Mouse (Mus musculus) 416B (cell line): ENCODE measurements at regions not wholly inside any gene's neighbourhood (a gene's known extent, or its start where the extent isn't known, plus 50 kb on each side); places are given as distances from the start of the nearest gene placed in this dataset.
"Not testable (repeated sequence)": the region's sequence is repeated elsewhere in the genome, so short reads cannot be mapped to it uniquely, and the experiment has no call there.

Experiments used
- DNase-seq: peaks from one replicate; pipeline ENCODE4 v3.0.0; 2011; ENCODE audit warnings: low read depth

GRCm38 (mm10) chr10:6597256-6597655 is 161.1 kb upstream of the Oprm1 start:
- no peak for DNase-seq

- not testable (repeated sequence) for DNase-seq
Observed at GRCm38 (mm10) chr10:6598586-6598985, 159.7 kb upstream of the Oprm1 start.

- no peak for DNase-seq
Observed at GRCm38 (mm10) chr10:6647576-6647975, 110.7 kb upstream of the Oprm1 start.

- DNase-seq: no peak
Observed at GRCm38 (mm10) chr10:6685308-6686080, 72.8 kb upstream of the Oprm1 start.

GRCm38 (mm10) chr10:6686081-6686474 is 72.2 kb upstream of the Oprm1 start:
- DNase-seq: no peak
